Mouse (Mus musculus) thymus, adult 2 months (tissue): ENCODE results near the gene Gcsh.

ENCODE experiments used
- CTCF ChIP-seq: fragments of 200-500 bp; IDR thresholded peaks from 2 replicates; pipeline ENCODE4 v1.5.1; 2012; ENCODE audit warnings: mild to moderate bottlenecking, control low read depth, low read length, moderate library complexity, borderline replicate concordance; ENCODE audit not compliant: control insufficient read depth, poor library complexity, insufficient read depth; ENCODE audit errors: extremely low read depth
- POLR2A ChIP-seq: fragments of 200-500 bp; IDR thresholded peaks from 2 replicates; pipeline ENCODE4 v1.6.1; 2012; ENCODE audit warnings: mild to moderate bottlenecking, low read length, control low read depth, moderate library complexity; ENCODE audit not compliant: control insufficient read depth, poor library complexity, insufficient read depth; ENCODE audit errors: extremely low read depth

DNA sequence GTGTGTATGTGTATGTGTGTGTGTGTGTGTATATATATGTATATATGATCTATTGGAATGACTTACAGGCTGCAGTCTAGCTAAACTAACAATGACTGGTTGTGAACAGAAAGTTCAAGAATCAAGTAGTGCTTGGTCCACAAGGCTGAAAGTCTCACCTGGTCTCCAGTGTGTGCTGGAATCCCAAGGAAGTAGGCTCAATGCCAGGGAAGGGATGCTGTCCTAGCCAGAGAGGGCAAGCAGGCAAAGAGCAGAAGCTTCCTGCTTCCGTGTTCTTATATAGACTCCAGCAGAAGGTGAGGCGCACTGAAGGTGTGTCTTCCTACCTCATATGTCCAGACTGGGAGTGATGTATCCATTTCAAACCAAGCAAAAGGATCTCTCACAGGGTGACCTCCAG is 41.6 kb downstream of the Gcsh start:
- TF ChIP-seq CTCF (no peak), POLR2A (no peak)
